Mouse (Mus musculus): Measurements from ENCODE around the gene Cep112.

Gene Cep112

DNA sequence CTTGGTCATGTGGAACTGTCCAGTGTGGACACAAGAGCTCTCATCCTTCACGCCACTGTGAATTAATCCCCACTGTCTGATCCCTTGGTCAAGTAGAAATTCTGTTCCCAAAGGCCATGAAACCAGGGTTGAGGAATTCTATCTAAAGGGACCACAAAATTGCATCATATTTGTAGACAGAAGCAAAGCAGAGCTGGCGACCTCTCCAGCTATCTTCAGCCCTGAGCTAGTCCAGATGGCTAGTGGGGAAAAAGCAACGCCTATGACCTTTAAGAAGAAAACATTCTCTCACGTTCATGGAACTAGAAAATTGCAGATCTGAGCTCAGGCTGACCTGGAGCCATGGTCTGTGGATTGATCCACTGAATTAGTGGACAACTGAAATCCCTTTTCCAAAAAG is 455.6 kb downstream of the Cep112 start:
- DNase-seq (ENCODE audit: low spot score) = no peak

DNA sequence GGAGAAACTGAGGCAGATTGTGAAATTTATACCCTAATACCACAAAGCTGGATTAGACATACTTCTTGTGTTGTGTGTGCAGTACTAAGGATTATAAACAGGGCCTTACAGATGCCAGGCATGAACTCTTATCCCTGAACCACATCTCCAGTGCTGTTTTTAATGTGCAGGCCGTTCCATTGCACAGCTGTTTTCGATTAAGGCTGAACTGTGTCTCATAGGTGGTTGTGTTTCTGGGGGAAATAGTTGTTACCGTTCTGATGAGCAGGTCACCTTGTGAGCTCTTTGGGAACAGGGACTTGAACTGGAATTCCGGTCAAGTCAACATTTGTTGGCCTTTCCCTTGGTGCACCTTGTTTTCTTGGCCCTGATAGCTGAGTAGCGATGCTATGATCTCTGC is 456.7 kb downstream of the Cep112 start:
- DNase-seq (ENCODE audit: low spot score) = no peak

DNA sequence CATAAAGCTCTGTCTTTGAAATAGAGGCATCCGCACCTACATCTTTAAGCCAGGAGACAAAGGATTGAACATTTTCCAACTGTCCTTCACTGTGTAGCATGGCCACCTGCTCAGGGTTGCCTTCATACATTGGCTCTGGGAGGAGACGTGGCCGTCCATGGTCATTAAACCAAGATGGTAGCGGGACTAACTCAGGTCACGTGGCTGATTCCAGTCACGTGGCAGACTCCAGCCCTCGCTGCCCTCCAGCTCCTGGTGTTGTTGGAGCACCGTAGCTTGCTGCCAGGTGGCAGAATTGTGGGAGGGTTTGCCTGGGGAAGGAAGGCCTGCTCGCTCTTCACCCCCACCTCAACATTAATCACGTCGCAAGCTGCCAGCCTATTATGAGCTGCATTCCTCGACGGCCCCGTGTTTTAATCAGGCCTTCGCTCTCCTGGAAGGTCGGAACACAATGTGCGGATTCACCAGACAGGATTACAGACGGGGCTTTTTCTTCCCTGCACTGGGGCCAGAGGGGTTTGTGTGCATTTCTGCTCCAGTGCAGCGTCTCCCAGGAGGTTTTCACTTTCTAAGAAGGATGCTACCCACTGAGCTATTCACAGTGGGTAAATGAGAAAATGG is 460.4 kb downstream of the Cep112 start:
- DNase-seq (ENCODE audit: low spot score) = no peak

DNA sequence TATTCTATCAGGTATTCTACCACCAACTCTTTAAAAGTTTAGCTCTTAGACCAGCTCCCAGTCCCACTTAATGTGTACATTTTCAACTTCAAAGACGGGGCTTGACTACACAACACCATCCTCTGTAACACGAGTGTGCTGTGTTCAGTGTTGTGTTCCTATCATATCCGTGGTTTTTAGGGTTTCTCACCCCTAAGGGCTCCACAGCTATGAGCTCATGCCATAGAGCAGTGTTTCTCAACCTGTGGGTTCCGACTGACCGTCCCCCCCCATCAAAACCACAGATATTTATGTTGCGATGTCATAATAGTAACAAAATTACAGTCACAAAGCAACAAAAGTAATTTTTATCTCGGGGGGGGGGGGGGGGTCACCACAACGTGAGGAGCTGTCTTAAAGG is 461.1 kb downstream of the Cep112 start:
- no peak for DNase-seq (ENCODE audit: low spot score)

DNA sequence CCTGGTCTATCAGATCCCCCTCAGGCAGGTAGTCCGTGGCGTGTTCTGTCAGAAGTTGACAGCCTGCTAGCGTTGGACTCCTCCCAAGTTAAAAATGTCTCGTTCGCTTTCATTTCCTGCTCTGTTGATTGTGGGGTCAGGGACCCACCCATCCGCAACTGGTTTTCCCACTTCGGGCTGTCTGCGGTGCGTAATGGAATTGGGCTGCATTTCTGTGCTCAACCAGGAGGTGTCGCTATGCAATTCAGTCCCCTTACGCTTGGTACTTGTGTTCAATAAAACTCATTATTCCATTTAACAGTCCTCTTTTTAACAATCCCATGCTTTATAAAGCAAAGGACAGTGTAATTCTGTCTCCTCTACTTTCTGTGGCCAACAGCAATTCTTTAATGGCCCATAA is 464.1 kb downstream of the Cep112 start:
- no peak for DNase-seq (ENCODE audit: low spot score)

DNA sequence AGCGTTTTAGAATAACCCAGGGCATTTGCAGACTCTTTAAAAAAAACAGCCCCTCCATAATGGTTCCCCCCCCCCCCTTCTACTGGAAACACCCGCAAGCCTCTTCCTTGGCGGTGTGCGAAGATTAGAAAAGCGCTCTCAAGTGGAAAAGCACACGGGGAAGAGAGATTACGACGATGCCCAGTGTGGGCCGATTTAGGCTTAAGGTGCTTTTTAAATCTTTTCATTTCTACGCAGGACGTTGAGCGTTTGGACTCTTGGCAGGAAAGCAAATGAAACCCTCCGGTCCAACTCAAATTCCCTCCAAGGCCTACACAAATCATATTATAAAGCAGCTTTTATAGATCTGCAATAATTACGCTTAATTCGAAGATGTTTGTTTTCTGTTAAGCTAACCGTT is 465.6 kb downstream of the Cep112 start:
- no peak for DNase-seq (ENCODE audit: low spot score)

DNA sequence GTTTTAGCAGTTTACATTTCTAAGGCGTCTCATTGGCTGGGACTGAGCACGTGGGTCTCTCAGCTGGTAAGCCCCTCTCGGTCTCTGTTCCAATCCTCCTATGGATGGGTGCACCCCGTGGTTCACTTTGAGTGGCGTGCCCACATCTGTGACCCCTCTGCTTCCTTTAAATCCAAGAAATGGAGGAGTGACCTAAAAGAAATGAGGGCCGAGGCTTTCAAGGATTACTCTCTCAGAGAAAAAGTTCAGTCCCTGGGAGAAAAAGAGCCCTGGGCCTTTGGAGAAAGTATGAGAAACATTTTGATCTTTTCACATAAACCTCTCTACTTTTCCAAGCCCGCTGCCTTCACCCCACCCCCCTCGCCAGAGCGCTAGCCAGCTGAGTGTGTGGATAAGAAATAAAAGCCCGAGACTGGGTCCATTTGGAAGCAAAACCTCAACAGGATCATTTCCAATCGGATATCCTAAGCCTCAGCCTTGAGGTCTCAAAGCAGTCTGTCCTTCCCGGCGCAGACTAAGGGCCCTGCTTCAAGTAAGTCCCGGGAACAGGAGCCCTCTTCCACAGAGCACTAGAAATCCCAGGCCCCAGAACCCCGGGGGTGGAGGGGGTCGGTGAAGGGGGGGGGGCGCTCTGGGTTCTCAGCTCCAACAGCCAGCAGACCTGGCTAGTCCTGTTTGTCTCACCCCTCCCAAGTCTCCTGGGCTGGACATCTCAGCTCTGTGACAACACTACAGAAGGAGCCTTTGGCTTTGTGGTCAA is 466.3 kb downstream of the Cep112 start:
- DNase-seq (ENCODE audit: low spot score) = no peak

DNA sequence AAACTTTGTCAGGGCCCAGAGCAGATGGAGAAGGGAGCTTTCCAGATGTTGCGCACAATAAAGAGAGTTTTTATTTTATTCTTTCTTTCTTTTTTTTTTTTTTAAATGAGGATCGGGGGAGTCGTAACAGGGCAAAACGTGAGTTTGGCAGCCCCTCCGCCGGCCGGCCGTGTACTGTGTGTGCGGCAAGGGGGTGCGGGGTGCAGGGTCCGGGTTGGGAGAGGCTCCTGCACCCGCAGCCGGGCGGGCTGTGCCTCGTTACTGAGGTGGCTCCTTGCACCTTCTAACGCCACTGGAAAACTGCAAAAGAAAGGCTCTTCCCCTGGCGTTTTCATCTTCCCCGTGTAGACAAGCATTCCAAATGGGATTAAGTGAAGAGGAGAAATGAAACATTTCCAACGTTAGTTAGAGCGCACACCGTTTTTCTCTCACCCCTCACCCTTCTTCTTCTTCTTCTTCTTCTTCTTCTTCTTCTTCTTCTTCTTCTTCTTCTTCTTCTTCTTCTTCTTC is 466.9 kb downstream of the Cep112 start:
- no peak for DNase-seq (ENCODE audit: low spot score)

DNA sequence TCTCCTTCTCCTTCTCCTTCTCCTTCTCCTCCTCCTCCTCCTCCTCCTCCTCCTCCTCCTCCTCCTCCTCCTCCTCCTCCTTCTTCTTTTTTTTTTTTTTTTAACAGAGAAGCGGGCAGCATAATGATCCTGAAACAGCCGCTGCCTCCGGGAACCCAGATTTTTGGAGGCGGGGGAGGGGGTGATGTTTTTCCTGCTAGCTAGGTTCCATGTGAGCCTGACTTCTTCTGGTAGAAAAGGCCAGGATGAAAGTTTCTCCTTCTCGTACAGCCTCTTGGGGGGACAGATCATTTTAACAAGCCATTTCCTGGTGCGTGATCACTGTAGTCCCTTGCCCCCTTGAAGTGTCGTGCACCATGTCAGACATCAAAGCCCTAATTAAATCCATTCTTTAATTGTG is 467.4 kb downstream of the Cep112 start:
- no peak for DNase-seq (ENCODE audit: low spot score)

DNA sequence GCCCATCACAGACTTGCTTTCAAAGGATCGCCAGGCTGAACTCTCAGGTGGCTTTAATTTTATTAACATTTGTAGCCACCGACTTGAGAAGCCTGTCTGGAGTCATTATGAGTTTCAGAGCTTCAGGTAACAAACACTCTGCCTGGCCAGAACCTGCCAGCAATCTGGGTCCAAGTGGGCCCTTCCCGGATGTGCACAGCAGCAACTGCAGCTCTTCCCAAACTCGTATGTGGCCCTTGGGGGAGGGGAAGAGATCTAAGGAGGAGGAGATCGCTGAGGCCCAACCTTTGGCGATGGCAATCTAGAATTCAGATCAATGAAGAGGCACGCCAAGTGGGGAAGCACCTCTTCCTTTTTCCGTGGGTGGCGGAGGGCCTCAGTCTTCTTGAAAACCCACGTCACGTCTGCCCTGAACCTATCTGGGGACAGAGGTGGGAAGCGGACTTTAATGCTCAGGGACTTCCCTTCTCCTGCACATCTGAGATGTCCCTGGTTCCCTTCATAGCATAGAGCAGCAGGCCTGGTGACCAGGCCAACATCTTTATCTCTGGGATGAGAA is 468.3 kb downstream of the Cep112 start:
- DNase-seq (ENCODE audit: low spot score) = no peak

DNA sequence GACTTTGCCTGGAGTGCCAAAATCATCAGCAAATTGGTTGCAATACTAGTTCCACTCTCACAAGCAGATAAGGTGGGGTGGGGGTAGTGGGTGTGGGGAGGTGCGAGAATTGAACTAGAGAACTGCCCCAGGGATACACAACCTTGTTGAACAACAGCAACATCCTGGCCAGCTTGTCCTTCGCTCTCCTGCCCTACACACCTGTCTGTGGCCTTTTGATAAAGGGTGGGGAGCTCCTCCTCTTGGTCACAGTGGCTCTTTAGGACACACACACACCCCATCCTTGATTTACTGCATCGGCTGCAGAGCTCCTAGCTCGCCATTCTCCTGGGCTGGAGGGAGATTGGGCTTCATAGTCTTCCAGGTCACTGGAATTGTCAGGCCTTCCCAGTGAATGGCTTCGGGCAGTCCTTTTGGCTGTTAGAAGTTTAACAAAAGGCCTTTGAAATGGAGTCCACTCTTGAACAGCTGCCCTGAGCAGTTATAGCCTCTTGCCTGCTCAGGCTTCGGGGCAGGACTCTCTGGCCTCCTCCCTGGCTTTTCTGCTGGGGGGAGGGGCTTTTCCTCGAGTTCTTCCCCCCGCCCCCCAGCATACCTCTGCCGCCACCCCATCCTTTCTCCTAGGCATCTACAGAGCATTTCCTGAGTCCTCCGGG is 469.0 kb downstream of the Cep112 start:
- no peak for DNase-seq (ENCODE audit: low spot score)

DNA sequence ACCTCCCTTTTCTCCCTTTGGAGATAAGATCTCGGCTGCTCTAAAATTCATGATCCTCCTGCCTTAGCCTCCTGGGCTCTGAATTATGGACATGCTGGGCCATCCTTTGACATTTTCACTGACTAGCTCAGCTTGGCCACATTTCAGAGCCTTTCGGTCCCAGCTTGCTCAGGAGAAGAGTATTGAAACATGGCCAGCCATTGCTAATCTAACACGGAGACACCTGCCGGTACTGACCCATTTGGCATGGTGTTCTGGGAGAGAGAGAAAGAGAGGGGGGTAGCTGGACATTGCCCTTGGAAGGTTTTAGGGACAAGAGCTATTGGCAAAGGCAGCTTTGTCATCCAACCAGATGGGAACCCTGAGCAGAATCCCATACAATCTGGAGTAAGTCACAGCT is 472.0 kb downstream of the Cep112 start:
- no peak for DNase-seq (ENCODE audit: low spot score)

DNA sequence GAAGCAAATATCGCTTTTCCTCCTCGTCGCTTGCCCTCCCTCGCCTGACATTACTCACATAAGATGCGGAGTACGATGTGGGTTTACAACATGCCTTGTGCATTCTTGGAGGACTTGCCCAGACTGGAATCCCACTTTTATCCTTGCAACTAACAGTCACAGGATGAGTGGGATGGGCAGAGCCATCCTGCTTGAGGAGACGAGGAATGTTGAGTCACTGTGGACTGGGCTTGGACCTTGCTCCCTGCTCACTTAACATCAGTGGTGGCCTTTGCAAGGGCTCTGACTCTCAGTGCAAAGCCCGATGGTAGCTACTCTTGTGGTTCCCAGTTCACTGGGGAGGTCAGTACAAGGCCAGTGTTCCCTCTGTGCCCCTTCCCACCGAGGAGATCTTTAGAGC is 473.1 kb downstream of the Cep112 start:
- DNase-seq (ENCODE audit: low spot score) = no peak

DNA sequence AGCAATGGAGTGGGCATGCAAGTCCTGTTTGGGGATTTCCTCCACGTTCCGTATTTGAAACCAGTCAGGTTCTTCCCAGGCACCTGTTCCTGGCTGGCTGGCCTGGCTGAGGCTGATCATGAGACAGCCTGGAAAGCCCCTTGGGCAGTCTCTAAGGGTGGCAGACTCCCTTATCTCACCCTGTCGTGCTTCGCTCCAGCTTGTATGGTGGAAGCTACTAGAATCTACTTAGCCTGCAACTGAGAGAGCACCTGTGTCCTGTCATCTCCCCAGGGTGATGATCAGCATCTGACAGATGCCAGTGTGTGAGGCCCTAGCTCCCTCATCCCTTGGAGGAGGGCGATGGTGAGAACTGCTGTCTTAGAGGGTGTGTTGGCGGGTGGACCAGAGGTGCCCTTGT is 473.5 kb downstream of the Cep112 start:
- no peak for DNase-seq (ENCODE audit: low spot score)

DNA sequence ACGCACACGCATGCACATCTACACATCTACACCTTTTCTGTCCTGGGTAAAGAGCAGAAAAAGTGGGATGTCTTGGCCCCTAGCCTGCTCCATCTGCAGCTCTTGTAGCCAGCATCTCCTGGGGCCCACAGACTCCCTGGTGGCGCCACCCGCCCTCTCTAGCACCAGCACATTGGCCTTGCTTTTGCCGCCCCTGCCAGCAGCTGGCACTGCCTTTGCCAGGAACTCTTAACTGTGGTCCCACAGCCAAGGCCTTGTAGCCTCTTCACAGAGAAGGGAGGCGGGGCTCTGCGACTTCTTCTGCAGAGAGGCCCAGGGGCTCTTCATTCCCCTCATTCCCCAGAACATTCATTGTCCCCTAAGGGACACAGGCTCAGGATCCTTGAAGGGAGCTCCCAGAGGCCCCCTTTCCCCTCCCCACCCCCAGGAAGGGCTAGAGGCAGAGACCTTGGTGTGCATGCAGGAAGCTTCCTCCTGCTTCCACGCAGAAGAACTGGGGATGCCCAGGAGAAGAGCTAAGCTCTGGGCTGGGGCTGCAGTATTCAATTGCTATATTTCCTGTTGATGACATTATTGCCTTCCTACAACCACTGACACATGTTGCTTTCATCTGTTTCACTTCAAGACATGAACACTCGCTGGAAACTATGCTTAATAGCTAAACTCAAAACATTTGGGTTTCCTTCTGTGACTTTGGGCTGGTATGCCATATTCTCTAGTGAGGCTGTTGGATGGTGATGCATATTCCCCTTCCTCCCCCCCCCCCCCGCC is 475.9 kb downstream of the Cep112 start:
- DNase-seq (ENCODE audit: low spot score) = no peak

DNA sequence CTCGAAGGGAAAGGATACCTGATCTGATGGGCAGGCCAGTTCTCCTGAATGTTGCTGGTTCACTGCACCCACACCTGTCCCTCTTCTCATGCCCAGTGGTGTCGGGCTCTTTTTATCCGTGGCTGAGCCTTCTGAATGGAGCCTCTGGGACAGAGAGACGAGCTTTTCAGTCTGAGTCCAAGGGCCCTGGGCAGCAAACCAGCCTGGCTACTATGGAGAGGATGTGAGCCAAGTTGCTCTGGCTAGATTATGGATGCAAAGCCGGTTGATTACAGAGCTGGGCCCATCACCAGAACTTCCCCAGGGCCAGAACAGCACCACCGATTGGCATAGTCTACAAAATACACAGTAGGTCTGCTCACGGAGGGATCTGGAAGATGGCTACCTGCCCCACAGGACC is 476.7 kb downstream of the Cep112 start:
- no peak for DNase-seq (ENCODE audit: low spot score)

DNA sequence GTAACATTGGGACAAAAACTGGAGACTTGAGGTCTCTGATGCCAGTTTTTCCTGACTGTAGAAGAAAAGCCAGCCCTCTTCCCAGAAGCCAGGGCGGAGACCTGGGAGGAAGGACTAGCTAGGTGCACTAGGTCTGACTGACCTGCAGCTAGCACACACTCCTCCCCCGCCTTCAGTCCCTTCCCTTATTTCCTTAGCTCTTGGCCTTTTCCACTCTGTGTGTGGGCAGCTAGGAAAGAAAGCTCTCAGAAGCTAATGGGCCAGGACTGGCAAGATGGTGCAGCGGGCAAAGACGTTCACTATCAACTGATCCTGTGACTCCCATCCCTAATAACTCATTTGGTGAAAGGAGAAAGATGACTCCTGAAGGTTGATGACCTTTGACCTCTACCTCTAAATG is 477.3 kb downstream of the Cep112 start:
- DNase-seq (ENCODE audit: low spot score) = no peak

DNA sequence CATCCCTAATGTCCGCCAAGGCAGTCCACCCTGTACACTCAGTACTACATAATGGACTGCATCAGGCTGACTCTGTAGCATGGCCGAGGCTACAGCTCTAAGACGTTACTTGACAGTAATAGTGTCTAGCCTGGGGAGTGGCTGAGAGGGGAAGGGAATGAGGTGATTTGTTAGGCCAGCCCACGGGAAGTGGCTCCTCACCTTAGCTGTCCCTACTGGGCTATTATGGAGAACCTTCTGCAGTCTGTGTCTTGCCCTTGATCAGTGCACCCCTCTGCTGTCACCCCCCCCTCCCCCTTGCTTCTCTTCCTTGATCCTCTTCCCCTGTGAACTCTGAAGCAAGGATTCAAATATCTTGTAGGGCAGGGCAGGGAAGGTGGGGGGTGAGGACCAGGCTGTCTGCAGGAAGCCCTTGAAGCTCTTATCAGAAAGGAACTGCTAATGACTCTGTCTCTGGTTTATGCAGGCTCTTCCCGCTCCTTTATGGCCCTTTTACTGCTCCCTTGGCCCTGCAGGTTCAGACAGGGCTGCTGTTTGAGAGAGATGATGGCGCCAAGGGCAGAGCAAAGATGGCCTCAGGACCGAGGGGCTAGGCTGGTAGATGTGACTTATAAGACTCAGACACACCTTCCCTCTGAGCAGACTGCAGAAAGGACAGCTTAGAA is 481.7 kb downstream of the Cep112 start:
- DNase-seq (ENCODE audit: low spot score) = no peak

DNA sequence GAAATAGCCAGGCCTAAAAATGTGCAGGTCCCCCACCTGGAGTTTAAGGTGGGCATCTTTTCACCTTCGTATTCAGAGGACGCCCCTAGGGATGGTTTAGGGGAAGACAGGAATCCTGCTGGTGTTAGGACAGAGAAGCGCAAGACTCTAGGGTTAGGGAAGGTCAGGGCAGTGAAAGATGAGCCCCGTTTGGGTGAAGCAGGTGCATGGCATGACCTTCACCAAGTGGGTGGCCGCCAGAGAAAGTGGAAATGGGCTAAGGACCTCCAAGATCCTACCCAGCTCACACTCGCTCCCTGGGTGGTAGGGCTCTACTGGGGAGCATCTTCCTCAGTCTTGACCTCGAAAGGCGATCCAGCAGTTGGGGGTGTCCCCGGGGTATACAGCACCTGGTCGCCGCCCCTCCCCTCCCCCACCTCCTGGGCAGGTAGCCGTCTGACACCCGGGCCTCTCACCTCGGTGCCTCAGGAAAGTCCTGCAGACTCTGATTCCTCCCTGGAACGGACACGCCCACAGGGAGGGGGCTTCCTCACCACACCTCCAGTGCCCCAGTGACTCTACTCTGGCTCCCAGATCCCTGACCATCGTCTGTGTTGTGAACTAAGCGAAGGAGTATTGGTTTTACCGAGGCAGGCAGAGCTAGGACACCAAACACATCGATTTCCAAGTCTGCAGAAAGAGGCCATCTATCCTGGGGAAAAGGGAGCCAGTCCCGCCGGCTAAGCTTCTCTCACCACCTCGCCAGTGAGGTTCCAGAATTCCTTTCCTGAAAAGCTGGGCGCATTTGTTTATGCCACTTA is 484.6 kb downstream of the Cep112 start:
- DNase-seq (ENCODE audit: low spot score) = no peak

All from ovary, postnatal 14 days (tissue).